In genomic region chr8:104436038-104436437, GRCm38 (mm10) we compare ENCODE assay signal across 8 mouse cellular contexts. TPM values are rescaled to one million over a fixed set of nuclear protein-coding genes. Genes with fewer than 3 reads are reported as not detected.
DNase-seq lines count a peak whose midpoint lies in the region; ATAC-seq lines count a peak whose summit lies in the region.

No protein-coding gene starts in this region.

- no peak overlapping the region for H3K9ac ChIP-seq in hindbrain, embryonic 13.5 days

- H3K27me3 ChIP-seq in hindbrain, embryonic 13.5 days = no peaks in the 10 kb centered on the region

- H3K27ac ChIP-seq in hindbrain, embryonic 13.5 days = peak overlapping the region; percentile 66; the same call in 1 of the 2 replicates

- peak overlapping the region; percentile 8 for H3K4me2 ChIP-seq in hindbrain, embryonic 13.5 days

- 33% methylated on average over 12 of the region's 12 CpGs for WGBS in hindbrain, embryonic 13.5 days

- H3K9me3 ChIP-seq in hindbrain, embryonic 13.5 days = no peaks in the 10 kb centered on the region

- H3K4me1 ChIP-seq in hindbrain, embryonic 13.5 days (replicated peaks) = peaks cover 32% of the 10 kb centered on the region

- peak; percentile 87 for ATAC-seq in cerebellum, adult (ENCODE audit: insufficient number of reproducible peaks, low FRiP score, low TSS enrichment)
- peak; percentile 93 for ATAC-seq in hindbrain, embryonic 13.5 days (ENCODE audit: low FRiP score)
- peak; percentile 82 for ATAC-seq in megakaryocyte, adult 5-6 weeks (ENCODE audit: poor library complexity, severe bottlenecking)

- no peak overlapping the region for H3K4me3 ChIP-seq in hindbrain, embryonic 13.5 days

- peaks cover 93% of the 10 kb centered on the region for H3K36me3 ChIP-seq in hindbrain, embryonic 13.5 days

- peak; percentile 16 for DNase-seq in MEL-GATA-1-ER (ENCODE audit: extremely low read depth, low read depth)
- peak; percentile 90 to 94 for DNase-seq in frontal cortex, postnatal 14 days (ENCODE audit: low spot score in 2 of 2)
- peak; percentile 98 to 99 for DNase-seq in layer of hippocampus, postnatal 10 days (ENCODE audit: low spot score in 2 of 2)
- DNase-seq in right cerebral cortex, adult 2 months (ENCODE audit: low spot score in 2 of 2) = peak; percentile 97 to 98
- peak; percentile 87 to 97 for DNase-seq in urinary bladder, postnatal 4 days (ENCODE audit: low spot score in 2 of 2)

RNA-seq across cellular contexts. Expression of gene Dync1li2, which starts 6.8 kb away (rescaled TPM):
- polyA plus RNA-seq in hindbrain, embryonic 13.5 days (2015; fragmentation: Nextera tagmentation; extraction: Ambion mirVana) = 115 and 120 TPM in 2 replicates
- 100 to 1,000 TPM; 231 to 241 TPM for total RNA-seq in layer of hippocampus, postnatal 10 days (2021)
- total RNA-seq in megakaryocyte, adult 5-6 weeks (2015) = 15.0 and 18.4 TPM in 2 replicates
- 43.3 and 58.0 TPM in 2 replicates for total RNA-seq in megakaryocyte, adult 5-6 weeks (2017)

RNA-seq across cellular contexts. Expression of gene Cmtm4, which starts 40.4 kb away (rescaled TPM):
- polyA plus RNA-seq in hindbrain, embryonic 13.5 days (2015; fragmentation: Nextera tagmentation; extraction: Ambion mirVana) = 2.1 and 2.3 TPM in 2 replicates
- total RNA-seq in layer of hippocampus, postnatal 10 days (2021) = 10 to 100 TPM; 56.2 to 60.2 TPM
- 0.59 and 1.1 TPM in 2 replicates for total RNA-seq in megakaryocyte, adult 5-6 weeks (2015)
- total RNA-seq in megakaryocyte, adult 5-6 weeks (2017) = 1.6 and 1.7 TPM in 2 replicates

Comparison
In these comparisons a context has a peak if more than half of its experiments do, and no peak if none do; other contexts are left out.
1. DNase-seq: peak in every context shown above with its lines; median percentile 98 in layer of hippocampus, postnatal 10 days; 98 in right cerebral cortex, adult 2 months; 92 in frontal cortex, postnatal 14 days; 92 in urinary bladder, postnatal 4 days; 16 in MEL-GATA-1-ER.
2. RNA of gene Cmtm4, which starts 40.4 kb away (total RNA-seq): 56.2 to 60.2 TPM in layer of hippocampus, postnatal 10 days; 0.59 to 1.7 TPM in megakaryocyte, adult 5-6 weeks; every median in the first group is over 10 times any median in the second.
3. Peak in every context shown above with its lines, with median percentiles within 50 percentile points of each other: ATAC-seq.